Mouse (Mus musculus) left cerebral cortex, adult 9 months (tissue): ENCODE measurements around the gene Wdr27.
A peak's percentile ranks its signal among the peaks of the same experiment; 100 is the strongest.
"Not testable (repeated sequence)": the region's sequence is repeated elsewhere in the genome, so short reads cannot be mapped to it uniquely, and the experiment has no call there.

Experiments
- DNase-seq, 2 experiments: peaks; one replicate each; pipeline ENCODE4 v3.0.0; 2022; ENCODE audit warnings: low spot score in 2 of 2

The Wdr27 gene

DNA sequence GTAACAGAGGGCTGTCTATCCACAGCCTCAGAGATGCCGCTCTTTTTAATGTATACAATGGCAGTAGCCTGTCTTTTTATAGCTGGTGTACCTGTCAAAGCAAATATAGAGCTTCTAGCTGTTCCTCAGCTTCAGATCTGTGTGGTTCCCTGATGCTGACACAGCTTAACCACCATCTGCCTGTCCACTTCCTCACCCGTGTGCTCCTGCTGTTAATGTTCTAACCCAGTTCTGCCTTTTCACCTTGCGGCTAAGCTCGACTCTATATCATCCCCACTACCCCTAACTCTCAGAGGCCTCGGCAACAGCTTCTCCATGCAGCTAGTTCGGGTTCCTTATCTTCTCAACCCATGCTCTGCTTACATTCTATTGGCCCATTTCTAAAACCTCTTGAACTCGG is 12.3 kb downstream of the Wdr27 start:
- no peak for DNase-seq

DNA sequence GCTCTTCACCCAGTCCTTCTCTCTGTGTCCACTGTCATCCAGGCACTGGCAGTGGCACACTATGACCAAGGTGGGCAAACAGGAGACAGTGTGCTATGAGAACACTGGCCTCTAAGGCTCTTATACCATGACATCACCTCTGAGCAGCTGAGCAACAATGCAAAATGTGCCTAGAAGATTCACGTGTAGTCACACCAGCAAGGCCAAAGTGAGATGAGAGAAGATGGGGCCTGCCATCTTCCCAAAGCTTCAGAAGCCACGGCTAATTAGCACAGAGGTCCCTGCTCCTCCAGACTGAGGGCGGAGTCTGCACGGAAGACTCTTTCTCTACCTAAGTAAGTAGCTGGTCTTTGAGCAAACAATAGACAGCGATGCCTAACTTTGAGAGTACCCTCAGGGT is 14.3 kb downstream of the Wdr27 start:
- no peak for DNase-seq

DNA sequence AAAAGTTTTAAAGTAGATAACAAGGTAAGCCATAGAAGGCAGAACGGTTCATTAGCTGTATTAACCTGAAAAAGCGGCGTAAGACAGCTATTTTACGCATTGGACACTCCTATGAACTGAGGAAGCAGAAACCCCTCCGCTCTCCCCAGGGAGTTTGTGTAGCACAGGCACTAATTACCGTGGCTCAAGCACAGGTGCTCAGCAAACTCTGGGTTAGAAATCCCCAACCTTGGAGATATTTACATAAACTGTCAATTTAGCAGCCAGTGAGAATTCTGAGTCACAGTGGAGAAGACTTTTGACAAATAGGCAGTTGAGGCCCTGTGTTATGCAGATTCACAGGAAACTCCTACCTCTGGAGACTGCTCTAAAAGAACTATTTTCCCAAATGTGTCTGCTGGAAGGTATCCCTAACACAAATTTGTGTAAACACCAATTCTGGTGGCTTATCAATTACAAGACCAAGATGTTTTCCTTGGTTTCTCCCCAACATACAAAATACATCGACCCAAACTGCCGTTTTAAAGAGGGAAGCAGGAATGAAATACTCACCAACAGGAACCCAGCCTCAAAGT is 15.2 kb downstream of the Wdr27 start:
- no peak for DNase-seq

DNA sequence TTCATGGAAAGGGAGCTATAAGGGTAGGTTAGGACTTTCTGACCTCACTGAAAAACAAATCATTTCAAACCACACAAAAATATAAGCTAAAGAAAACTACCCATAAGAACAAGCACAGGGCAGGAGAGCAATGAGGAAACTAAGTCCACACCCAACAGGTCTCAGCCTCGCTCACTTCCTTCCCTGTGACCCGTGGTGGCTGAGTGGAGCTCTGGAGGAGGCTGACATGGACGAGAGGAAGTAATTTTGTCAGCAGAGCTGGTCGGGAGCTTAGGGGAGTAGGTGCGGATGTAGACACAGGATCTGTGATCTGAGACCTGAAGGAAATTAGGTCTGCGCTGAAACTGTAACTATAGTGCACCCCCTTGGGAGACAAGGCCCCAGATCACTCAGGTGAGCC is 21.4 kb downstream of the Wdr27 start:
- DNase-seq, result no peak

DNA sequence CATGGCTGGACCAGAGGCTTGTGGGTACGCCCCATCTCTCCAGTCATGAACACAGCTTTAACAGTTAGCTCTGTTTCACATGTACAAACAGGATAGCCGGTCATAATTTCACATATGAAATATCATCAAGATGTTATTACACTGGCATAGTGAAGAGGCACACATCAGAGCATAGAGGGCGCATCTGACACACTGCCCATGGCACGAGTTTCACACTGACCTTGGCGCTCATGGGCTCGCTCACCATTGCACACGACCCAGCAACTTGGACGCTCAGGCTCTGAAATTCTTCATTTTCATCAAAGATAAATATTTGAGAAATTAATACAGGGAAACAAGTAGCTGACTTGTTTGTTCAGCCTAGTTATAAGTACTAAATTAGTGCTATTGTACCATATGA is 25.1 kb downstream of the Wdr27 start:
- no peak for DNase-seq

DNA sequence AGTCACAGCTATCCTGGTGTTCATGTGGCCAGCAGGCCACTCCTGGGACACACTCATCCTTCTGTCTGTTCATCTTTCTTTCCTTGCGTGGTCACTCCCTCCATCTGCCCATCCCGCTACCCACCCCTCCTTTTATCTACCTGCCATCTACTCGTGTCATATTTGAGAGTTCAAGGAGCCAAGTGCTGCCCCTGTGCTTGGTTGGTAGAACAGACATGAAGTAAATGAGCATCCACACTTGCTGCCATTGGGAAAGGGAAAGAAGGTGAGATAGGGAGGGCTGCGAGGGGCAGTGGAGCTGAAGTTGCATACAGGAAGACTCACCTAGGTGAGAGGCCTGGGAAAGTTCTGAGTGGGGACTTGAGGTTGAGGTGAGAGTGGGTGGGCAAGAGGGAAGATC is 28.6 kb downstream of the Wdr27 start:
- DNase-seq, result no peak

DNA sequence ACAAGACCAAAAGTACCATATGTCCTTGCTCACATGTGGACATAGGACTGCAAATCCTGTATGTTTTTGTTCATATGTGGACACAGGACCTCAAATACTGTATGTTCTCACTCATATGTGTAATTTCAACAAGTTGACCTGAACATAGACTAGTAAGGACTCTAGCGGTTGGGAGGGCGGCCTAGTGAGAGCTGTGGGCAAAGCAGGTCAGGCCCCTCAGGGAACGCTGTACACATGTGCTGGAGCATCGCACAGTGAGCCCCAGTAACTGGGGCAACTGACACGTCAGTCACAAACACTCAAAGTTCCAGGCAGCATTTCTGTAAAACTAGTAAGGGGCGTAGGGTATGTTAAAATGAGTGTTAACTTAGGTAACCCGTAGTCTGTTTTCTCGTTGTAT is 30.0 kb downstream of the Wdr27 start:
- DNase-seq, result no peak

DNA sequence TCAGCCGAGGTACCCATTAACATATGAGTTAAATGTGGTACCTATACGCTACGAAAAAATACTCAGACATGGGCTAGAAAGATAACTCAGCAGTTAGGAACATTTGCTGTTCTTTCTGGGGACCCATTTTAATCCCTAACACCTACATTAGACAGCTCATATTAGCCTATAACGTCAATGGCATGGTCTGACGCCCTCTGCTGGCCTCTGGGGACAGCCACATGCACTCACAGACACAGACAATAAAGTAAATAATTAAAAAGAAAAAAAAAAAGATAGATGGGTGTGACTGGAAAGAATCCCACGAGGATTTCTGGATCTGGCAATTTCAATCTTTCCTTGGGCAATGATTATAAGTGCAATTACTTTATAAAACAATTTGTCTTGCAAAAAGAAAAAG is 30.5 kb downstream of the Wdr27 start:
- DNase-seq, result no peak

DNA sequence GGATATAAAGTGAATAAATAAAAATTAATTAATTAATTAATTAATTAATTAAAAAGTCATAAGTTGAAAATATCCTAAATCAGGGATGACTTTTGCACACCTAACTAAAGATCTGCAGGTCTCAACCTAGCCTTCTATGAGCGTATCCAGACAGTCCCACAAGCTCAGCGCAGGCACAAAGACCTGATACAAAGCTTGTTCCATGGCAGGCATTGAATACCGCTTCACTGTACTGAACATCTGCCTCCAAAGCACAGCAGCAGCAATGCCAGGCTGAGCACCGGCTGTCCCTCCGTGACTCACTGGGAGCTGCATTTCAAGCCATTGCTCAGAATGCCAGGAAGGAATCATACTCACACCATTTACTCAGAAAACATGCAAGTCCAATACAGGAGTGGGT is 32.2 kb downstream of the Wdr27 start:
- no peak for DNase-seq

DNA sequence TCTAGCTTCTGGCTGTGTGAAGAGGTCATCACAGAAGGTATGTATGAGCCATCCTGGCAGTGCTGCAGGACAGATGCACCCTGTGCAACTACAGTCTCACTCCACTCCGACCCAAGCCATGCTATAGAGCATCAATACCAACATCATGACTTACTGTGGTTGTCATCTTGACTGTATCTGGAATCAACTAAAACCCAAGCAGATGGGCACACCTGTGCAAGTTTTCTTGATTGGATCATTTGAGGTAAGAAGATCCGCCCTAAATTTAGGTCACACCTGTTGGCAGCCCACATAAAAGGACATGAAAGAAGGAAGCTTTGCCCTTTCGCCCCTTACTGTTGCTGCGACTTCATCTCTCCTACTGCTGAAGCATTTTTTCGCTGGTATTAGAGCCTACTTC is 33.6 kb downstream of the Wdr27 start:
- DNase-seq, result no peak

DNA sequence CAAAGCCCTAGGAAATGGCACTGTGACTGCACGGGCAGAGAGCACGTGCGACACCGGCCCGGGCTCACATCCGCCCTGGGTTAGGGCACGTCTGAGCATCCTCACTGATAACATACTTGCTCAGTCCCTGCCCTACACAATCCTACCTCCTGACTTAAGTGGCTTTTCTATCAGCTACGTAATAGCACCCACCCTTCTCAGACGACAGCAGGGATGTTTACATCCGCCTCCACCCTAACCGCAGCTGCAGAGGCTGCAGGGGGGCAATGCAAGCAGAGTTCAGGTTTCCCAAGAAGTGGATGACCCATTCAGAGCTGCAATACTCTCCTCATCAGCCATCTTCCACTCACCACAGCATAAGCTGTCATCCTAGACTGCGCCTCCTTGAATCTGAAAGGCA is 35.8 kb downstream of the Wdr27 start:
- no peak for DNase-seq

DNA sequence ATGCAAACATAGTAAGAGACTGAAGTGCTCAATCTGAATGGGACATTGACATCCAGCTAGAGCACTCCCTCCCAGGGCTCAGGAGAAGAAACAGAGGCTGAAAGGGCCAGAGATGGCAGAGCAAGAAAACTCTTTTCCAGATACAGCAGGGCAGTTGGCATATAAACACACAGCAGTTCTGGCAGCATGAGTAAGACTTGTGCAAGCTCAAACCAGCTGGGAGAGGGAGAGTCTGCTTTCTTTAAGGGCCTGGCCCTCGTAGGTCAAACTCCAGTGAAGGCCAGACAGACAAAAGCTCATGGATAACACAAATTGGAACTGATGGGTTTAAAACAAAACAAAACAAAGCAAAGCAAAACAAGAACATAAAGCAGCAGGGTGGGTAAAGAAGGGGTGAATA is 36.3 kb downstream of the Wdr27 start:
- DNase-seq, result no peak

DNA sequence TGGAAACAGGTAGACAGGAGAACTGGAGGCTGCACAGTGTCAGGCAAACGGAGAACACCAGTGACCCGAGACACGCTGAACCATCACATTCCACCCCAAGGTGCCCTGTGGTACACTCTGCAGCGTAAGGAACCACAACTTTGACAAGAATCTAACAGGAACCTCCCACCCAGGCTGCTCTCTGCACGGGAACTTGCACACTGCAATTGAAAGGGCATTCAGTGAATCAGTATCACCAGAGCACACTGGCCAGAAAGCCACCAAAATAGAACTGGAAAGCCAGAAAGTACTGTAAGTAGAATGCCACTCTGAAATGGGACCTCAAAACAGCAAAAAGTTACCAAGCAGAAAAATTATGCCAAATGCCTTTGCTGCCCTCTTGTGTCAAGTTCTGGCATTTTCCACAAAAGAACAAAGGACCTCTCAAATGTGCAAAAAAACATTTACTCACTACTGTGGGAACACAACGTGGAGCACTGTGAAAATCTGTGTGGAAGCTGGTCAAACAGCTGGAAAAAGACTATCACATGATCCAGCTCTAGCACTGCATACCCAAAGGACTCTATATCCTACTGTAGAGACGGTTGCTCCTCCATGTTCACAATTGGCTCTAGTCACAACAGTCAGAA is 38.2 kb downstream of the Wdr27 start:
- DNase-seq, result peak; percentile 9 to 89

DNA sequence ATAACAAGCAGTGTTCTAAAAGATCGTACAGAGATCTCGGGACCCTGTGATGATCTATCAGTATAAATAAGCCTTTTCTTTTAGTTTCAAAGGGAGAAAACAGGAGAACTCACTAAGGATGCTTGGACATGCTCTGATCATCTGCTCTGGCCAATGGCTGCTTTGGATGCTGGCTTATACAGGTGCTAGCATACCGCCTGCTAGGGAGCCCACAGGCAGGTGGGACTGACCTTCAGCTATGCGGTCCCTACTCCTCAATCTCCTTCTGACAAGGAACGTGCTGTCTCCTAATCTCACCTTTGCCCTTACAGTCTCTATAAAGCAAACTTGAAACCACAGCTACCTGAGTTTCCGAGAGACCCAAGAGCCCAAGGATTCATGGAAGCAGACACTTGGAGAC is 38.8 kb downstream of the Wdr27 start:
- no peak for DNase-seq

DNA sequence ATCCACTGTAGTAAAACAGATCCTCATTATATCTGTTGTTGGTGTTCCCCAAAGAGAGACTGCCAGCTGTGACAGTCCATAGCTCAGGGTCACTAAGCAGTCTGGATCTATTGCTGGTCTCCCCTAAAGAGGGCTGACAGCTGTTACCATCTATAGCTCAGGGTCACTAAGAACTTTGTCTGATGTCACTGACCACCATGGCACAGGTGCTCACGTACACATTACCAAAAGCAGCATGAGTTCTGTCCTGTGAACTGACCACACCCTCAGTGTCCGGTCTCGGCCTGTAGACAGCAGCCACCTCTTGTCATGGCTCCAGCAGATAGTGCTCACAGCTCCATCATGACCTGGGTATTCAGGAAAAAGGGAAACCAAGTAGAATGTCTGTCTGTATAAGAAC is 39.7 kb downstream of the Wdr27 start:
- no peak for DNase-seq

DNA sequence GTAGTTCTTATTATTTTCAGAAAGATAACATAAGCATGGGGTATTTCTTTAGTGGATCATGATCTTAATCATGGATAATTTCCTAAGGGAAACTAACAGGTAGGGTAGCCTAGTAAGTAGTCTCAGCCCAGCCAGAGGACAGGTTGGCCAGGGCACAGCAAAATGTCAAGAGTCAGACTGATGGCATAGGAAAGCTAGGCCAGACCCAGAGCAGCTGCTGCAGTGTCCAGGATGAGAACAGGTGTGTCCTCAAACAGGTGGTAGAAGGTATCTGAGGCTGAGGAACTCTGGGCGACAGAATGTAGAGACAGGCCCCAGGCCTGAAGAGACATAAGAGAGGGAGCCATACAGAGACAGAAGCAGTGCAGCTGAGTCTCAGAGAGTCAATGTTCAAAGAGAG is 44.0 kb downstream of the Wdr27 start:
- DNase-seq, result no peak

DNA sequence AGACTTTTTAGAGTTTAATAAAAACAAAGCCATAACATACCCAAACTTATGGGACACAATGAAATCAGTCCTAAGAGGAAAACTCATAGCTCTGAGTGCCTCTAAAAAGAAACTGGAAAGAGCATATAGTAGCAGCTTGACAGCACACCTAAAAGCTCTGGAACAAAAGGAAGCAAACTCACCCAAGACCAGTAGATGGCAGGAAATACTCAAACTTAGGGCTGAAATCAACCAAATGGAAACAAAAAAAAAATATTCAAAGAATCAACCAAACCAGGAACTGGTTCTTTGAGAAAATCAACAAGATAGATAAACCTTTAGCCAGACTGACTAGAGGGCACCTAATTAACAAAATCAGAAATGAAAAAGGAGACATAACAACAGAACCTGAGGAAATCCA is 47.9 kb downstream of the Wdr27 start:
- not testable (repeated sequence) for DNase-seq

DNA sequence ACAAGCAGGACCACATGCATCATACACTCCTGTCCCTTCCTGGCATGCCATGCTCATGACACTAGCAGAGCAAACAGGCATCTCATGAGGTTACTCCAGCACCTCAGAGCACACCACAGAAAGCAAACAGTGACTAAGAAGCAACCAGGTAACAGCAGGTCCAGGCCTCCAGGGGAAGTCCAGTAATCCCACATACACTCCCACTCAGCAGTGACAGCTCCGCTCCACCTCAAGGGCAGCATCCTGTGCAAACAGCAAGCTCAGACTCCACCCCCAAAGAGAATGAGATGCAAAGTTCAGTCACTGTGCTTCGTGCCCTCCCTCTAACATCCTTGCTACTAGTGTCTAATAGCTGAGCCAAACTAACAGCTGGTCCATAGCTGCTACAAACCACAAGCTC is 56.0 kb downstream of the Wdr27 start:
- no peak for DNase-seq

DNA sequence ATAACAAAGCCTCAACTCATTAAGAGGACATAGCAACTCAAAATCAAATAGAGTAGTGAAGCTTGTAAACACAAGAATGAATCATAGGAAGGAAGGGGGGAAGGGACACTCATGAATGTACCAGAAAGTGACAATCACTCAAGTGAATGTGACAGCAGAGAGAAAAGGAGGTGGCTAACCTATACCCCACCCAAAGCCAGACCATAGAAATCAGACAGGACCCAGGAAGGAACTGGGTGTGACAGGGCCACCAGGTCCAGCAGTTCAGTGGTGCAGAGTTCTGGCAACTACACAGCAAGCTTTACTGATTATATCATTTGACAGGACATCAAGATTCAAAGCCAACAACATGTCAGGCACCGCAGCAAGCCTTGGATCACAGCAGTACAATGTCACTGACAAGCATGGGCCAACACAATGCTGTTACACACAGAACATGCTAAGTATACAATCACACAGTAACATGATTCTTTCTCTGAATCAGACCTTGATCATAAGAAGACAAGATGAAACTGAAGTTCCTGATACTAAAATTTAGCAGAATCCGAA is 68.2 kb downstream of the Wdr27 start:
- DNase-seq, result no peak

DNA sequence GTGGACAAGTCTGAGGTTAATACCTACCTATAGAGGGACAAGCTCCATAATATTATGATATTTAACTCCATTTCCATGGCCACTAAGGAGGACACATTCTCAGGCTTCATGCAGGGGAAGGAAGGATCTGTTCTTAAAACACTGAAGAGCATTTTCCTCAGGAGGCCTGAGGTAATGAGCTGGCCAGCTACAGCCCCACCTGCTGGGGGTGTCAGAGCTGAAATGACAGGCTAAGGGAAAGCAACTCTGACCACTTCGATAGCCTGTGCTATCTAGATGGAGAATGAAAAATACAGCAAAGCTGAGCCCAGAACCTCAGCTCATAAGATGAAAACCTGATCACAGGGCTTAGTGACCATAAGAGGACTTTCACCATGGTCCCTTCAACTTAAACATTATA is 82.7 kb downstream of the Wdr27 start:
- DNase-seq, result no peak

DNA sequence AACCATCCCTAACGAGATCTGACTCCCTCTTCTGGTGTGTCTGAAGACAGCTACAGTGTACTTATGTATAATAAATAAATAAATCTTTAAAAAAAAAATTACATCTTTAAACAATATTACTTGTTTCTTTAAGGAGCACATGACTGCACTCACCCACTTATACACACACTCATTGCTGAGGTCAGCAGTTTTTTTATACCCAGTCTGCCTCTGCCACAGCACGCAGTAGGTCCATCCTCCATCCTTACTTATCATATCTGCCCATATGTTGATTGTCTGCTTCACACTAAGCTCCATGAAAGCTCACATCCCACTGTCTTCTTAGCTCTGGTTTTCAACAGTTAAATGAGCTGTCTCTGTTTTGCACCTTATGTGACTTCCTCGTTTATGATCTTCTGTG is 95.2 kb downstream of the Wdr27 start:
- DNase-seq, result no peak

DNA sequence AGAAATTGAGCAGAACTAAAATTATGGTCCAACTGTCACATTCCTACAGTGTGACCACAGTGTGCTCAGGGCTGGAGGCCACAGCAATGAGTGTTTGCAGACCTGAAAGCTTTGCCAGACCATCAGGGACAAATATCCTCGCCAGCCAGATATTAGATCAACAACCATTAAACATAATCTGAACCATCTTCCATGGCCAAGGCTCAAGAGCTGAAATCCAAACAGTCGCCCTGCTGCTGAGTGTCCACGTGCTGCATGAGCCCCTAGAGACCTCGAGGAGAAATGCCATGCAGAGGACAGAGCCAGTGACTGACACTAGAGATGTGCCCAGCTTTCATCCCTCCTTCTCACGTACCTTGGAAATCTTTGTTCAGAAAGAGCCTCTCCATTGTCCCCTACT is 96.1 kb downstream of the Wdr27 start:
- no peak for DNase-seq

DNA sequence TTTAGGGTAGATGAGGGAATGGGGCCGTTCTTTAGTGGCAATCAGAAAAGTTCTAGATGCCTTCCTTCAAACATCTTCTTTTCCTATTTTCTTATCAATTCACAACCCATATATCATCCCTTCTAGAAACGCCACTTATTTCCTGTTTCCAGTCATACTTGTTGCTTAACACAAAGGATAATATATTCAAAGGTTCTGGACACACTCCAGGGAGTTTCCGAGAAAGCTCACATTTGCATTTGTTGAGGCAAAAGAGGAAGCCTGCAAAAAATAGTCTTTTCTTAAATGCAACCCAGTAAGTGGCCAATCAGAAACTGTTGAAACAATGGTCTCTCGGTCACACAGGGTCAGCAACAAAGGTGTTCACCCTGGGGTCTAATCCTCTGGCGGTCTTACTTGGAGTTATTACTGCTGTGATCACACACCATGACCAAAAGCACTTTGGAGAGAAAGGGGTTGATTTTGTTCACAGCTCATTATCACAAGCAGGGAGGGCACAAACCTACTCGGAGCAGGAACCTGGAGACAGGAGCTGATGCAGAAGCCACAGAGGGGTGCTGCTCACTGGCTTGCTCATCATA is 116.2 kb downstream of the Wdr27 start:
- DNase-seq, result peak; percentile 2 to 35

DNA sequence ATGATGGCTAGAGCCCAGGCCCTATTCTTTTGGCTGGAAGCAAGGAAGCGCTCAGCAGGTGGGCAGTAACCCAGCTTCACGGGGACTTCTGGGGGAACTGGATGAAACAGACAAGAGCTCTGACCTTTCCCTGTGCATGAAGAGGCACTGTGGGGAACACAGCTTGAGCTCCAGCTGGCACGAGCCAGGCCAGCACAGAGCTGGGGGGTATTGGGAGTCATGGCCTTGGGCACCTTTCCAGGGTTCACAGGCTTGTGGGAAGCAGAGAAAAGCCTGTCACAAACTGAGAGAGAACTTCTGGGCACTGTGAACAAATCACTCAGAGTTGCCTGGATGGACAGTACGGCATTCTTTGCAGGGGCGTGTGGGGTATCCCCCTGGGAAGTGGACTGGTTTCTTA is 118.0 kb downstream of the Wdr27 start:
- peak in 1 of 2 experiments; percentile 13 for DNase-seq
